Mouse (Mus musculus) cerebellum, postnatal 36 days (tissue): ENCODE data around the gene Spx.

Experiments used
- DNase-seq, 2 experiments: peaks; one replicate each; pipeline ENCODE4 v3.0.0; 2021 to 2022; ENCODE audit warnings: mixed read lengths in 2 of 2

The Spx gene

DNA sequence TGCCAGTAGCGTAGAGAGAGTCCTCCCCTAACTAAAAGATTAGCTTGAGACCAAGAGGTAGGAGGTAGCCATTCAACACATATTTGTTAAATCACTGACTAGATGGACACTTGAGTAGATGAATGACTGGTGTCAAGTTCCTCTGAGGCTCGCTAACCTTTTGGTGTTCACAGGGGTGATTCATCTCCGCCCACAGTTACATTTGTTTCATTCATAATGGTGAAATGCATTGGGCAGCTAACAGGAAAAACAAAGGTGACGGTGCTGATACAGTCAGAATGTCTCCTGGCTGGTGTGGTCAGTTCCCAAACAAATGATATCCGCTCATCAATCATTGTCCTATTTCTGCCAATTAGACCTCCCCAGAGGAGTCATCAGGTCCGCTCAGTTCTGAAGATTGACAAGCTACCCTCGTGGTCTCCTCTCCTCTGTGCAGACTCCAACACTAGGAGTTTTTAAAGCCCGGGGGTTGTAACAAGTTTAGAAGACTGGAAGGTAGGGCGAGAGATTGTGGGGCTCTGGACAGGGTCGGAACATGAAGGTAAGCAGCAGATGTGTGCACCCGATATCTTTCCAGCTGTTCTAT is at the start of gene Spx:
Gene Spx (plus strand): TSS at position 536 of the 586 bp plus-strand sequence.
- no peak for DNase-seq

DNA sequence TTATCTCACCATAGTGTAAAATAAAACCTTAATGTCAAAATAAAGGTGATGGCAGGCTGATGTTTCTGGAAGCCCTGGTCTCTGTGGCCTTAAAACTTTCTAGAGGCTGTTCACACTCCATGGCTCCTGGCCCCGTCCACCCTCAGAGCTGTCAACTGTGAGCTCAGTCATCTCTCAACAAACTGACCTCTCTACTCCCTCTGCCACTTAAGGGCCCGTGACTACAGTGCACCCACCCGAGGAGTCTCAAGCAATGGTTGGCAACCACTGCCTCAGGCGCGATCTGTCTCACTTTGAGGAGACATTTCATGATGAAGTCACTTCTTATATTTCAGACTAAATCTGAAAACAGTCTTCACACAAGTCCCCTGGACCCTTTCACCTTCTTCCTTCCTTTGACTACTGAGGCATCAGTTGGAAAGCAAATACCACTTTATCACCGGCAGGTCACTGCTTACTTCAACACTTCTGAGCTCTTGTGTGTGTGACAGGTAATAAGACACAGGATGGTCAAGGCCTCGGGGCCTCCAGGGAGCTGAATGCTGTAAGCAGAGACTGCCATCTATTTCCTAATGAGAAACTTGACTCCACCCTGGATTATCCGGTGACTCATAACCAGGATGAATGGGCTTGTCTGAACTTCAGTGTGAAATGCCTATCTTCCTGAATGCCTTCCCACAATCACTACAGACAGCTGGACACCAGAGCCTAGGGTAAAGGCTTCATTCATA is 47.3 kb upstream of the Spx start:
- no peak for DNase-seq

DNA sequence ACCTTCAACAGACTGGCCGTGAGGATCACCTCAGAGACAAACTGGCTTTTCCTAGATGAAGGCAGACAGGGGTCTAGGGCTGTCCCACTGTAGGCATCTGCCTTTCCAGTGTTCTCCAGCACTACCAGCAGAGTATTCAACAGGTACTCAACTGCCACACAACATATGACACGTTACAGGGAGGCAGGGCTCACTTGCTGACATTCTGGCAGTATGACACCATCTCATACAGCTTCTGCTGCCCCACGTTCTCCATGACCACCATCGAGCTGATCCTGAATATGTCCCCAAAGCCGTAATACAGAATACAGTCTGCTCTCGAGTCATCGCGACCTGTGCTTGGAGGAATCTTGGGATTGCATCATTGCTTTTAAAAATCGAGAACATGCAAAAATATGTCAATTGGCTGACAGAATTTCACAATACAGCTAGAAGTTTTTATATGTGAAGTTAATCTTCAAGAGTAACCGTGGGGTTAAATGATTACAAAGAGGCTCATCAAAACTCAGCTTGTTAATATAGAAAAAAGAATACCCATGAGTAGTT is 46.7 kb upstream of the Spx start:
- no peak for DNase-seq

DNA sequence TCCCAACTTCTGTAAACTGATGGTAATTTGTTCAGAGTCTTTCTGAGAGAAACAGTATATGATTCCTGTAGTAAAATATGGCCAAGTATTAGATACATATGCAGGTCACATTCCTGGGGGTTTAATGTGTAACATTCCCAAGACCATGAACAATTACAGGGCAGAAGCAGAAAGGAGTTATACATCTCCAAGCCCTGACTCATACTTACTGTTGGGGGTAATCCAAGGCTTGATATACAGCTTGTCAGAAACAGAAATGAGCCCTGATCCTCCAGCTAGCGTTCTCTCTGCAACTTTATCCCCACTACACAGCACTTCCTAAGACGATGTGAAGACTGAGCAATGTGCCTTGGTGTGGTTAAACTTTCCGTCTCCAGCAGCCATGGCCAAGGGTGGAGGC is 45.7 kb upstream of the Spx start:
- DNase-seq: no peak

DNA sequence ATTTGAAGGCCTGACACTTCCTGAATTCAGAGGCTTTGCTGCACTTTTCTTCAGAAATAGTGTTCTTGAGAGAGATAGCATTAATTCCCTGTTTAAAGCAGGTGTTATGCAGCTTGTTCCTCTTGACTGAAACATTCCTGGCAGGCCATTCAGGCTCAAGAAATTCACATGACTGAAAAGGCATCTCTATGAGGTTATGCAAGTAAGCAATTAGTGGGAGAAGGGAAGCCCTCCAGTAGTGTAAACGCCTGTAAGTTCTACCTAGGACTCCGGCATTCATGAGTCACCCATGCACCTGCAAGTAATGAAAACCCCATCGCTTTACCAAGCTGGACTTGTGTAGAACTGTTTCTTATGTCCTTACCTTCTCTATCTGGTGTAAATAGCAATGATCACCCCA is 43.7 kb upstream of the Spx start:
- no peak for DNase-seq

DNA sequence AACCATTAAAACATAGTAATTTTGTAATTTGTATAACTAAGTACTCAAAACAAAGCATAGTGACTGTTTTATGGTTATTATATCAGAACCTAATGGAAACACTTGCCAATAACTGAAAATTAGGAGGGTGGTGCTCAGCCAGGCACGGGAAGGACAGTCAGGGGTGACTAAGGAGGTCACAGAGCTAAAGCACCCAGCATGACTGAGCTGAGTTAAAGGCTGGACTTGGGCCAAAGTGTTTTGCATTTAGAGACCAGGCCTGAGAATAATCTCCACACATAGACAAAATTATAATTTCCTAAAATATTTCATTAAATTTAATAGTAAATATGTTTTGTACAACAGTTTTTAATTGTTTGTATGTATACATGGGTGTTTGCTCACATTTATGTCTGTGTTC is 36.2 kb upstream of the Spx start:
- DNase-seq: no peak

DNA sequence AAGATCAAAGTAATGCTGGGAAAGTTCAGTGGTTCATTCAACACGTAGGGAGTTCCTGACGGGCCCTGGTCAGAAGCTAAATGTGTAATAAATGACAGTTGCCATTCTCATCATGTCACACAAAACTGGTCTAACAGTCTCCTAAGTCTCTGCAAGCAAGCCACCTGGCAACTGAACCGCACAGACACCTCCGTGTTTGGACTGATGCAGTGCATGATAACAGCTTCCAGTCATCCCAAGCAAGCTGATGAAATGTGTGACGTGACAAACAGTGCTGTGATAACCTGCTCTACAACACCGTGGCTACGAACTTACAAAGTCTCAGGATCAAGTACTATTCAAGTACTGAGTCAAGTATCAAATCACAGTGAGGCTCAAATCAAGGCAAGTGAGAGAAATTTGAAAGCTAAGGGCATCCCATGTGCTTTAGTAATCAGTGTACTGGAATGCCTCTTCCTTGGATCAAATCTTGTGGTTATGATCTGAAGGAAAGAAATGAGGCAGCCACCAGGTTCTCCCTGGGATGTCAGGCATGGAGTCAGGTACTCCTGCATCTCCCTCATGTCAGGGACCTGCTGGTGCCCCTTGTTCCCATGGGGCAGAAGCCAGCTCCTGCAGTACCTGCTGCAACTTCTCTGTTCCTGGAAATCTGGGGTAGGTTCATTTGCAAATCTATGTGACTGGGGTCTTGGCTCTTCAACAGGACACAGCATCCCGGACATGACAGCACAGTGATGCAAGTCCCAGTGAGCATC is 34.5 kb upstream of the Spx start:
- DNase-seq: no peak

DNA sequence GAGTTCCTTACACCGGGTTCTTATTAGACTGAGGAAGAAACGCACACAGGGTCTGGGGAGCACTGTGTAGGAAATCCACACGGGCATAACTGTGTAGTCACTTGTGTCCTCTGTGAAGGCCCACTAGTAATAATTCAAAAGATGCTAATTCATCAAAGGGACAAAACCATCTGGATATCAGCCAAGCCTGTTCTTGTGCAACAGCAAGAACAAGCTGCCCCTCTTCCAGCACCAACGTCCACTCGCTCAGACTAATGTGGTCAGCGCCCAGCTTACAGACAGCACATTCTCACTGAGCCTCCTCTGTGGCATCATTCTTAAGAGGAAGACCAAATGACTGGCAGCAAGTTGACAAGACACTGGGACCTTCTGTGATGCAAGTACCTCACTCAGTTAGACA is 33.3 kb upstream of the Spx start:
- no peak for DNase-seq

DNA sequence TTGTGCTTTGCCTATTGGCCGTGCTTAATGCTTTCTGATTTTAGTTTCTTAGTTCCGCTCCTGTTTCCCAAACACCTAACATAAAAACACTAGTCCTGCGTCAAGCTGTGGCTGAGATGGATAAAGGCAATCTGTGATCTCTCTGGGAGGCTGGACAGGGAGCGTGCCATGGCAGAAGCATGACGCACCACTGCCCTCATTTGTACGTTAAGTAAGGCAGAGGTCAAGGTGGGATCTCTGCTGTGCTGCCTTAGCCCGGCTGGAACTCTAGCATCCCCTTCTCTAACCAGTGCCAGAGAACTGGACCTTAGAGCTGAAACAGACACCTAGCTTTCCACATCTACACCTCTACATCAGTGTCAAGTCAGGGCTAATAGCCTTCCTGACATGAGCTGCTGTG is 31.6 kb upstream of the Spx start:
- DNase-seq: no peak

DNA sequence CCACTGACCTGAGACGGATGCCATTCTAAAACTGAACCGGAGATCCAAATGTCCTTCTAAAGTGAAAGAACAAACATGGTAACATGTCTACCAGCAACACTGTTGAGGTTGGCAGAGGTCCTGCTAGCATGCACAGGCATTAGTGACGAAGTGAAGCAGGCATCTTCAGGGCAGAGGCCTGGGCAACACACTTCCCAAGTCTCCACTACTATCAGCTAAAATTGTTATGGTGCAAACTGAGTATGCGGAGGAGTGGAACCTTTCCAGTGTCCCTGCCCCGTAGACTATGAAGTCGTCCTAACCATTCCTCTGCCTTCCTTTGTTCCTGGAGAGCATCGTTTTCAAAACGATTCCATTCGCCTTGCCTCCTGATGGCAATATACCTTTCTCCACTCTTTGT is 28.7 kb upstream of the Spx start:
- DNase-seq: no peak

DNA sequence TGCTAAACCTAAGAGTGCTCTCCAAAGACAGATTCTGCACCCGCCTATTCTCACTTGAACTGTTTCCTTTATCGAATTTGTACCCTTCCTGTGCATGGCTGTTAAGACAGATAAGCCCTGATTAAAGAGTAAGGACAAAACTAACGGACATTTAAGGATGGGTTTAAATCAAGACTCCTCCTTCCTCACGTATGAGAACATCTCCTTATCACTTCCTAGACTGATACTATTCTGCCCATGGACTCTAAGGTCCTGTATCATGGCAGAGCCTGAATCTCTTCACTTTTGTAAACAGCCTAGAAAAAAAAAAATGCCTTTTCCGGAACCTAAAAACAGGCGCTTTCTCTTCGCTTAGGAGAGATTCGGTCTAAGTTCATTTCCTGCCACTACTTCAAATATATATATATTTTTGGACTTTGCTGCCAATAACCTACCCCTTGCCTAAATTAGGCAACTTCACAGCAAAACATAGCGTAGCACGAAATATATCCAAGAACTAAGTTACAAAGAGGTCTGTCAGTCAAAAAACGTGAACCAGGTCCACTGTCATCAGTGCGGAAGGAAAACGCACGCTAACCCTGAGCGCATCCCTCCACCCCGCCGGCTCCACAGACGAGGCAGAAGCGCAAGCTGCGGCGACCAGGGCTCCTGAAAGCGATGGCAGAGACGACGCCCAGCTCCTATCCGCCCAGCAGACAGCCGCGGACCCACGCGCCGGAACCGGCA is 26.8 kb upstream of the Spx start:
- no peak for DNase-seq

DNA sequence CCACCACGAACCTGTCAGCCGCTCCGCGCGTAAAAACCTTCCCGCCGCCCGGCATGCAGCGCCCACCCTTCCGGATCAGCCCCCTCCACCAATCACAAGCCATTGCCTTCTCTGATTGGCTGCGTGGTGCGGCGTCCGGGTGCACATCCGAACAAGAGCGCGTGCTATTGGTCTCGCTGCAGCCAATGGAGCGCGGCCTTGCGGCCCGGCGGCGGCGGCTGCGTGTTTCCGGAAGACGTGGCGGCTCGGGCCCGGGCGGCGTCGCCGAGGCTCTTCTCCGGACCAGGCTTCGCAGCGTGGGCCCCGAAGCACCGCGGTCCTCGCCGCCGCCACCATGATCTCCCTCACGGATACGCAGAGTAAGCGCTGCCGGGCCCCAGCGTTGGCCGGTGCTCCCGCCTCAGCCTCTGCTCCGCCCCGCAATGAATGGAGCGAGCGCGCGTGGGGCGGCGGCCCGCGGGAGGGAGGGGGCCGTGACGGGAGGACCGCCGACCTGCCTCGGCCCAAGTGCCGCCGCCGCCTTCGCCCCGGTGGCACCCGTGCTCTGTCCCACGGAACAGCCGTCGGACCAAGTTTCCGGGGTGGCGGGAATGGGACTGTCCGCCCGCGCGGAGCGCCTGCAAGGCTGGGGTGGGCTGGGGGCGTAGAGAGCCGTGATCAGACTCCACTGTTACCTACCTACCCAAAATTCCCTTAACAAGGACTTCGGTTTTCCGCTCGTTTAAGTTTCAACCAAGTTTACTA is 26.1 kb upstream of the Spx start, which contains the start of the genes Recql and Golt1b:
Gene Recql (minus strand): TSS at position 77 of the 744 bp plus-strand sequence.
Gene Golt1b (plus strand): TSS at position 211 of the 744 bp plus-strand sequence.
- DNase-seq: peak; percentile 98 to 99

DNA sequence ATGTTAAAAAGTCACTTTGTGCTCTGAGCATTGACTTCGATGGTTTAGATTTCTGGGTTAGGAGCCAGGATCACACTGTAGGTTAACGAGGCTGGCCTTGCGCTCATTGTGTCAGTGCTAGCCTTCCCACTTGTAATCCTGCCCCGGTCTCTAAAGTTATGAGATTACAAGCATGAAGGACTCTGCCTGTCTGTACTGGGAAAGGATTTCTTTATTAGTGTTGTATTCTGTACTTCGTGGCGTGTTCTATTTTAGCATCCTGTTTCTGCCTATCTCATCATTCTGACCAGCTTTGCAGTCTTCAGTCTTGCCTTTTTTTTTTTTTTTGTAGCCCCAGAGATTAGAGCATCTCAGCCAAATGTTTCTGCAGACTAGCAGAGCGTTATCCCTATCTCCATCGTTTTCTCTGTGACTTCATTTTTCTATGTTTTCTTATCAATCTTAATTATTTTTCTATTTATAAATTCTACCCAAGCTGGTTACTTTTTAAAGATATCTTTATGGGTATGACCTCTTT is 25.4 kb upstream of the Spx start:
- no peak for DNase-seq

DNA sequence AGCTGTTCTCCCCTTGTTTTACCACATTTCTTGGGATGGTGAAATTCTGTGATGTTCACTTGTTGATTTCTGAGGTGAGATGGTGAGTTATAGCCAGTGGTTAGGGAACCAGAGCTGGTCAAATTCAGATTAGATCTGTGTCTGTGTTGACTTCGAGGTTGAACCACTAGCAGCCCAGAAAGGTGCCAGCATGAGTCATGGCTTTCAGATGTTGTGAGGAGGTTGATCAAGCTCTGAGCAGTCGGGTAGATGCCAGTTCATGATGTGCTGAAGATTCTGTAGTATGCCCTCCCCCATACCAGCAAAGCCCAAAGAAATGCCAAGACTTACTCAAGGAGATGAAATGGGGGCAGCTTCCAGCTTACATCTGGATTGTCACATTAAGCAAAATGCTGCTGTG is 24.1 kb upstream of the Spx start:
- no peak for DNase-seq

DNA sequence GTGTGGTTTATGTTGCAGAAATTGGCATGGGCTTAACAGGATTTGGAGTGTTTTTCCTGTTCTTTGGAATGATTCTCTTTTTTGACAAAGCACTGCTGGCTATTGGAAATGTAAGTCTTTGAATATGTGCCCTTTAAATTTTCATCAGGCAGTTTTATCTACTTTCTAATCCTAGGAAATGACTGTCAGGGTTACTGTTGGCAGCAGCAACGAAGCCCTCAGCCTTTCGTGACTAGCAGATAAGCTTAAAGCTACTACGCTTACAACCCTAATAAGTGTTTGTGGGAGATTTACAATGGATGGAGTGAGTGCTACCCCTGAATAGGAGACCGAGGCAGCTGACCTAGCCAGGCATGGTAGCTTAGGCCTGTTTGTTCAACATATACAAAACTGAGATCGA is 20.9 kb upstream of the Spx start:
- DNase-seq: no peak

DNA sequence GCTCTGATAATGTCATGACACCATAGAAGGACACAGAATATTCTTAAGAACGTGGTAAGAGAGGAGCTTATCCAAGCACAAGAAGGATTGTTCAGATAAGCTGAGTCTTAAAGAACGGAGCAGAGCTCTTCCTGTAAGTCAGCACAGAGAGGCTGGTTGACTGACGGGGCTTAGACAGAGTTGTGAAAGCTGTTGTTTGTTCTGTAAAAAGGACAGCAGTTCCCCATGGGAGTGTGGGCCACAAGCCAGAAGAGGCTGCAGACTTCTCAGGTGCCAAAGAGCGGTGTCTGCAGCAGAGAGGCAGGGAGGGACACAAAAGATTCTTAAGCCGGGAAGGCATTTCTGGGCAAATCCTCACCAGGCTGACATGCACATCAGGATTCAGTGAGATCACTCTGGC is 18.6 kb upstream of the Spx start:
- peak; percentile 14 to 18 for DNase-seq

DNA sequence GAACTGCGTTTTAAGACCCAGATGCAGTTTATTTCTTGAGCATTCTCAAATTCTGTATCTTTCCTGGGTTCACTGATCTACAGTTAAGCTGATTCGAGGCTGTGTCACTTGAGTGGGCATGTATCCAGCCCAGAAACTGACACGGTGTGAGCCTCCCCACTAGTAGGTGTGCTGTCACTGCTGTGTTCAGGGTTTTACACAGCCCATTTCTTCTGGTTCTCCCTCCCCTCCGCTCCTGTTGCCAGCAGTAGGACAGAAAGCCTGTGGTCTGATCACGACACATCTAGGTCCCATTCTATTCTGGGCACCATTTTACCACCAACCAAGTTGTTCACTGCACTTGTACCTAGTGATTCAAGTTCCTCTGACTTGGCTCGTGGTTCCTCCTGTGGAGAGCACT is 17.5 kb upstream of the Spx start:
- DNase-seq: no peak

DNA sequence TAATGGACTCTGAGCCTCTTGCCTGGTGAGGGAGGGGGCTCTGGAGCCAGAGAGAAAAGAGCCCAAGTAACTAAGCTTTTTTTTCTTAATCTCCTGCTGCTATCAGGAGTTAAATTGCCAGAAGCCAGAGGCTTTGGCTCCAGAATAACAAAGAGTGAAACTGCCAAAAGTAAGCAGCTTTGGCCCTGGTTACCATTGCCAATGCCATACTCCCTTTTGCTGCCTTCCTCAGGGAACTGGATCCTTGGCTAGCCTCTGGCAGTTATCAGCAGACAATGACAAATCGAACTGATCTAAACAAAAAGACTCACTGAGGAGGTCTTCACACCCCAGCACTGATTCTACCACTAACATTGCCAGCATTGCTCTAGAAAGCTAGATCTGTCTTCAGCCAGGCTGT is 2.1 kb upstream of the Spx start:
- DNase-seq: no peak

DNA sequence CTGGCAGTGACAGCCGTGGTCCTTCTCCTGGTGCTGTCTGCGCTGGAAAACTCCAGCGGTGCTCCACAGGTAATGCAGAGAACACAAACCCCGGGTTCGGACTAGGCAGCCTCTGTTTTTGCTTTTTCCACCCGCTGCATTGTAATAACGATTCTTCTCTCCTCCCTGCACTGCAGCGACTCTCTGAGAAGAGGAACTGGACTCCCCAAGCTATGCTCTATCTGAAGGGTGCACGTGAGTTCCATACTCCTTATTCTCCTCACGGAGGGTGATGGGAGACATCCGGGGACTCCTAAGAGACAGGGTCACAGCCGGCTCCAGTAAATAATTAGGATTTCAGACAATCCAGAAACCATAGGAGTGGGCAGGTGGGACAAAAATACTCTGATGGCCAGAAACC is 604 bp downstream of the Spx start:
- no peak for DNase-seq

DNA sequence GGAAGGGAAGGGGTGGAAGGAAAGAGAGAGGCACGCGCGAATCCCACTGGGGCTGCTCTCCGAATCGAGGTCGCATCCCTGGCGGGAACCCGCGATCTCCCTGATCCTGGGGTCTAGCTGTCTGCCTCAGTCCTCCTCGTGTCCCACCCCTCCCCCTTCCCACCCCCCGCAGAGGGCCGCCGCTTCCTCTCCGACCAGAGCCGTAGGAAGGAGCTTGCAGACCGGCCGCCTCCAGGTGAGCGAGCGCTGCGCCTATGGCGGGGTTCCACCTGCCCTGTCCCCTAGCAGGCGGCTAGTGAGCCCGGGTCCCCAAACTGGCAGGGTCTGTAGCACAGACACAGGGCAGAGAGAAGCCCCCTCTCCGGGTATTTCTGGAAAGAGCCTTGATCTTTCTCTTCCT is 1.4 kb downstream of the Spx start:
- no peak for DNase-seq

DNA sequence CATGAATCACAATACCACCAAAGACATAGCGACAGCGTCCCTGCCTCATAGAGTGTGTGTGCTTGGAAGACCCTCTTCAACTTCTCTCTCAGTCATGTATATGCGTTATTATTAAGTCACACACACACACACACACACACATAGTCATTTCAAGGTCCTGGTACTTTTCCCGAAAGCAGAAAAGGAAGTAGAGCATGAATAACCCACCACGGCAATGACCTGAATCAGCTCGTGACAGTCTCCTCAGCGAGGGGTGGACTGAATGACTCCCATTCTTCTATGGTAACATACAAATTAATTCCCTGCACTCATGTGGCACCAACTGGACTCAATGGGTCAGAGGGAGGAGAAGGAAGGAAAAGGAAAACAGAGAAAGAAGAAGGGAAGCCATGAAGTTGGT is 11.7 kb downstream of the Spx start:
- no peak for DNase-seq

DNA sequence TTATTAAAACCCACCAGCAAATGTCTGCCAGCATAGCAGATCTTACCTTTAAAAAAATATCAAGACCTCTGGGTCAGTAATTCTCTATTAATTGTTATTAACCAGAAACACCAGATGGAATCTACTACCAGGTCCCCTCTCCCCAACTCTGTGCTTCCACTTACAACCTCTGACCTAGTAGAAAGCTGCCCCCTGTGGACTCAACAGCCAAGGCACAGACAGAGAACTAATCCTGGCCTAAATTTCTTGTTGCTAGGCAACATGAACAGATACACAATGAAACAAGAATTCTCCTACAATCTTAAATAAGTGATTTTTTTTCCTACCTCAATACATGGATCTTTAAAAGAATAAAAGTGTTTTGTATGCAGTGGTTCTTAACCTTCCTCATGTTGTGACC is 15.8 kb downstream of the Spx start:
- no peak for DNase-seq
